Mouse (Mus musculus): Measurements from ENCODE around the gene Dst. TPM values are rescaled to one million over a fixed set of nuclear protein-coding genes. Genes with fewer than 3 reads are reported as not detected.

Gene Dst
- polyA plus RNA-seq, 1 experiment, result 197 TPM

GRCm38 (mm10) chr1:34033958-34034357 lies 125.9 kb downstream of the Dst start:
- no peak overlapping the region for H3K27ac ChIP-seq (ENCODE audit: insufficient read depth, low read depth, low read length)
- 89% methylated on average over 3 of the region's 3 CpGs for WGBS
- no peak overlapping the region for H3K4me3 ChIP-seq (ENCODE audit: insufficient read depth, low read depth, low read length)
- TF ChIP-seq CTCF (IDR thresholded peaks at IDR 0.05; ENCODE audit: insufficient read depth, low read depth, low read length), result no peak
- no peak for TF ChIP-seq POLR2A (IDR thresholded peaks at IDR 0.05; ENCODE audit: insufficient read depth, low read depth, low read length)
- H3K4me1 ChIP-seq (ENCODE audit: control insufficient read depth, insufficient read depth, low read length), result no peaks in the 10 kb centered on the region

GRCm38 (mm10) chr1:34036111-34036510 lies 128.1 kb downstream of the Dst start:
- no peak overlapping the region for H3K27ac ChIP-seq (ENCODE audit: insufficient read depth, low read depth, low read length)
- whole genome bisulfite sequencing, result 90% methylated on average over 12 of the region's 12 CpGs
- TF ChIP-seq POLR2A (IDR thresholded peaks at IDR 0.05; ENCODE audit: insufficient read depth, low read depth, low read length) (no peak), CTCF (IDR thresholded peaks at IDR 0.05; ENCODE audit: insufficient read depth, low read depth, low read length) (no peak)
- H3K4me1 ChIP-seq (ENCODE audit: control insufficient read depth, insufficient read depth, low read length), result peaks cover under 1% of the 10 kb centered on the region; the same call in 1 of the 2 replicates
- H3K4me3 ChIP-seq (ENCODE audit: insufficient read depth, low read depth, low read length), result no peak overlapping the region

- H3K27ac ChIP-seq (ENCODE audit: insufficient read depth, low read depth, low read length), result no peak overlapping the region
- WGBS, result 92% methylated on average over 7 of the region's 7 CpGs
- TF ChIP-seq POLR2A (IDR thresholded peaks at IDR 0.05; ENCODE audit: insufficient read depth, low read depth, low read length) (no peak), CTCF (IDR thresholded peaks at IDR 0.05; ENCODE audit: insufficient read depth, low read depth, low read length) (no peak)
- H3K4me1 ChIP-seq (ENCODE audit: control insufficient read depth, insufficient read depth, low read length), result peaks cover 3% of the 10 kb centered on the region; the same call in 1 of the 2 replicates
- no peak overlapping the region for H3K4me3 ChIP-seq (ENCODE audit: insufficient read depth, low read depth, low read length)
These were observed 130.5 kb downstream of the Dst start for GRCm38 (mm10) chr1:34038571-34038970.

GRCm38 (mm10) chr1:34040049-34040448 lies 132.0 kb downstream of the Dst start:
- Histone ChIP-seq H3K27ac (ENCODE audit: insufficient read depth, low read depth, low read length) (no peak overlapping the region), H3K4me1 (ENCODE audit: control insufficient read depth, insufficient read depth, low read length) (peaks cover 3% of the 10 kb centered on the region; the same call in 1 of the 2 replicates), H3K4me3 (ENCODE audit: insufficient read depth, low read depth, low read length) (no peak overlapping the region)
- TF ChIP-seq CTCF (IDR thresholded peaks at IDR 0.05; ENCODE audit: insufficient read depth, low read depth, low read length) (no peak), POLR2A (IDR thresholded peaks at IDR 0.05; ENCODE audit: insufficient read depth, low read depth, low read length) (no peak)
- WGBS, result 82% methylated on average over 3 of the region's 3 CpGs

GRCm38 (mm10) chr1:34040901-34041721 lies 133.1 kb downstream of the Dst start:
- TF ChIP-seq POLR2A (IDR thresholded peaks at IDR 0.05; ENCODE audit: insufficient read depth, low read depth, low read length), result no peak
- TF ChIP-seq CTCF (IDR thresholded peaks at IDR 0.05; ENCODE audit: insufficient read depth, low read depth, low read length), result no peak
- no peak overlapping the region for H3K4me3 ChIP-seq (ENCODE audit: insufficient read depth, low read depth, low read length)
- H3K4me1 ChIP-seq (ENCODE audit: control insufficient read depth, insufficient read depth, low read length), result peaks cover 3% of the 10 kb centered on the region; the same call in 1 of the 2 replicates
- 68% methylated on average over 8 of the region's 8 CpGs for WGBS
- H3K27ac ChIP-seq (ENCODE audit: insufficient read depth, low read depth, low read length), result no peak overlapping the region

GRCm38 (mm10) chr1:34042299-34042698 lies 134.3 kb downstream of the Dst start:
- H3K4me3 ChIP-seq (ENCODE audit: insufficient read depth, low read depth, low read length), result no peak overlapping the region
- H3K4me1 ChIP-seq (ENCODE audit: control insufficient read depth, insufficient read depth, low read length), result peaks cover 3% of the 10 kb centered on the region; the same call in 1 of the 2 replicates
- no peak overlapping the region for H3K27ac ChIP-seq (ENCODE audit: insufficient read depth, low read depth, low read length)
- no peak for TF ChIP-seq POLR2A (IDR thresholded peaks at IDR 0.05; ENCODE audit: insufficient read depth, low read depth, low read length)
- no peak for TF ChIP-seq CTCF (IDR thresholded peaks at IDR 0.05; ENCODE audit: insufficient read depth, low read depth, low read length)
- 77% methylated on average over 3 of the region's 3 CpGs for WGBS

GRCm38 (mm10) chr1:34043327-34043726 lies 135.3 kb downstream of the Dst start:
- WGBS, result 88% methylated on average over 8 of the region's 8 CpGs
- Histone ChIP-seq H3K4me3 (ENCODE audit: insufficient read depth, low read depth, low read length) (no peak overlapping the region), H3K4me1 (ENCODE audit: control insufficient read depth, insufficient read depth, low read length) (peaks cover 3% of the 10 kb centered on the region; the same call in 1 of the 2 replicates), H3K27ac (ENCODE audit: insufficient read depth, low read depth, low read length) (no peak overlapping the region)
- TF ChIP-seq POLR2A (IDR thresholded peaks at IDR 0.05; ENCODE audit: insufficient read depth, low read depth, low read length) (no peak), CTCF (IDR thresholded peaks at IDR 0.05; ENCODE audit: insufficient read depth, low read depth, low read length) (no peak)

- no peak for TF ChIP-seq POLR2A (IDR thresholded peaks at IDR 0.05; ENCODE audit: insufficient read depth, low read depth, low read length)
- TF ChIP-seq CTCF (IDR thresholded peaks at IDR 0.05; ENCODE audit: insufficient read depth, low read depth, low read length), result no peak
- H3K27ac ChIP-seq (ENCODE audit: insufficient read depth, low read depth, low read length), result no peak overlapping the region
- H3K4me3 ChIP-seq (ENCODE audit: insufficient read depth, low read depth, low read length), result no peak overlapping the region
- H3K4me1 ChIP-seq (ENCODE audit: control insufficient read depth, insufficient read depth, low read length), result peaks cover 3% of the 10 kb centered on the region; the same call in 1 of the 2 replicates
- 85% methylated on average over 7 of the region's 7 CpGs for WGBS
These were observed 136.0 kb downstream of the Dst start for GRCm38 (mm10) chr1:34043836-34044550.

- H3K4me3 ChIP-seq (ENCODE audit: insufficient read depth, low read depth, low read length), result no peak overlapping the region
- TF ChIP-seq CTCF (IDR thresholded peaks at IDR 0.05; ENCODE audit: insufficient read depth, low read depth, low read length), result no peak
- no peak for TF ChIP-seq POLR2A (IDR thresholded peaks at IDR 0.05; ENCODE audit: insufficient read depth, low read depth, low read length)
- 67% methylated on average over 3 of the region's 3 CpGs for WGBS
- H3K4me1 ChIP-seq (ENCODE audit: control insufficient read depth, insufficient read depth, low read length), result peaks cover 3% of the 10 kb centered on the region; the same call in 1 of the 2 replicates
- no peak overlapping the region for H3K27ac ChIP-seq (ENCODE audit: insufficient read depth, low read depth, low read length)
These were observed 136.7 kb downstream of the Dst start for GRCm38 (mm10) chr1:34044675-34045074.
